Mouse (Mus musculus): ENCODE data around the gene Gabrb1. TPM values are rescaled to one million over a fixed set of nuclear protein-coding genes. Genes with fewer than 3 reads are reported as not detected.

The Gabrb1 gene
- total and polyA plus RNA-seq, 3 experiments = 0.03 TPM; not detected in 2

DNA sequence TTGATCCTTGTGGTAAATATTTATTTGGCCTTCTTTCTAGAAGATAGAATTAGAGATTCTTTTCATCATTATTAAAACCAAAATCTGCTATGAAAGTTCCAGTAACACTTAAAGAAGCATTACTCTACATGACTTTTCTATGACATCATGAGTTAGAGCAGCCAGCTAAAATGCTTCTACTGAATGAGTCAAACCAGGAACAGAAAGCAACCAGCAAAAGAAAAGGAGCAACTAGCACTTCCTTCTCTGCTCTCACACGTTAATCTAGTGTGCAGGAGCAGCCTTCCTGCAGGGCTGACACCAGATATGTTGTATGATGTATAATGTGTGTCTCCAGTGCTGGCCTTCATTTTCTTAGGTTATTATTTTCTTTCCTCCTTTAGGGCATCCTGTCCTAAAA is 164.9 kb downstream of the Gabrb1 start:
- Histone ChIP-seq H3K4me1 (ENCODE audit: control insufficient read depth in 1 of 2, insufficient read depth in 2 of 2, low read length in 2 of 2) (no peaks in the 10 kb centered on the region), H3K4me3 (ENCODE audit: control insufficient read depth in 1 of 2, insufficient read depth in 1 of 2, low read depth in 2 of 2, low read length in 2 of 2) (no peak overlapping the region), H3K9ac (ENCODE audit: control insufficient read depth, low read depth, low read length, poor library complexity, severe bottlenecking) (no peak overlapping the region), H3K27me3 (ENCODE audit: control insufficient read depth in 1 of 2, insufficient read depth in 2 of 2, low read length in 2 of 2) (no peaks in the 10 kb centered on the region), H3K79me2 (ENCODE audit: control insufficient read depth, insufficient read depth, low read length, poor library complexity) (no peaks in the 10 kb centered on the region), H3K36me3 (ENCODE audit: control insufficient read depth in 1 of 2, insufficient read depth in 2 of 2, low read length in 2 of 2) (no peaks in the 10 kb centered on the region), H3K27ac (ENCODE audit: control insufficient read depth, low read depth, low read length) (no peak overlapping the region), H3K9me3 (replicated peaks; ENCODE audit: insufficient read depth, low read length) (no peaks in the 10 kb centered on the region)
- DNase-seq (ENCODE audit: low read depth, low spot score) = no peak
- TF ChIP-seq E2F4 (IDR thresholded peaks at IDR 0.05; ENCODE audit: borderline replicate concordance, low read depth, low read length) (no peak), MYC (IDR thresholded peaks at IDR 0.05; ENCODE audit: low read depth, low read length) (no peak), USF2 (IDR thresholded peaks at IDR 0.05; ENCODE audit: borderline replicate concordance in 1 of 2, insufficient read depth in 1 of 2, low read depth in 1 of 2, low read length in 2 of 2) (no peak), ZC3H11A (IDR thresholded peaks at IDR 0.05; ENCODE audit: low read depth, low read length) (no peak), JUND (IDR thresholded peaks at IDR 0.05; ENCODE audit: low read depth, low read length) (no peak), MAFK (IDR thresholded peaks at IDR 0.05; ENCODE audit: borderline replicate concordance, low read depth, low read length) (no peak), MEF2A (IDR thresholded peaks at IDR 0.05; ENCODE audit: extremely low read depth, insufficient replicate concordance, low read depth, low read length, poor library complexity, severe bottlenecking) (no peak), ZNF384 (IDR thresholded peaks at IDR 0.05; ENCODE audit: low read depth, low read length) (no peak)

DNA sequence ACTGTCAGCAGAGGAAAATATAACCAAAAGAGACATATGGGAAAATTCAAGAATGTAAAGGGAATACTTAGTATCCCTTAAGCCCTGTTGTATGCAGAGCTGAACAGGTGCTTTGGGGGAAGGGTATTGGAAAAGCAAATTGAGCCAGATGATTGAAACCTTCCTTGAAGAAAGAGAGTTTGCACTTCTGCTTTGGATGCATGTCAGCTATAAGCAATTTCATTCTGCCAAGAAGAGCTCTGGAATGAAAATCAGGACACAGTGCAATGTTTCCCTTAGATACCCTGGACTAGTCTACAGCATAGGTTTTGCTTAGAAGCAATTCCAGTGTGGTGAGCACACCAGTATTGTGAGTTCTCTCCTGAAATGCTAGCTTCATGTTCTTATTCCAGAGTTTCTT is 170.4 kb downstream of the Gabrb1 start:
- Histone ChIP-seq H3K4me3 (ENCODE audit: control insufficient read depth in 1 of 2, insufficient read depth in 1 of 2, low read depth in 2 of 2, low read length in 2 of 2) (no peak overlapping the region), H3K79me2 (ENCODE audit: control insufficient read depth, insufficient read depth, low read length, poor library complexity) (no peaks in the 10 kb centered on the region), H3K4me1 (ENCODE audit: control insufficient read depth in 1 of 2, insufficient read depth in 2 of 2, low read length in 2 of 2) (no peaks in the 10 kb centered on the region), H3K9ac (ENCODE audit: control insufficient read depth, low read depth, low read length, poor library complexity, severe bottlenecking) (no peak overlapping the region), H3K36me3 (ENCODE audit: control insufficient read depth in 1 of 2, insufficient read depth in 2 of 2, low read length in 2 of 2) (no peaks in the 10 kb centered on the region), H3K27ac (ENCODE audit: control insufficient read depth, low read depth, low read length) (no peak overlapping the region), H3K9me3 (replicated peaks; ENCODE audit: insufficient read depth, low read length) (no peaks in the 10 kb centered on the region), H3K27me3 (ENCODE audit: control insufficient read depth in 1 of 2, insufficient read depth in 2 of 2, low read length in 2 of 2) (no peaks in the 10 kb centered on the region)
- no peak for DNase-seq (ENCODE audit: low read depth, low spot score)
- no peak for TF ChIP-seq RCOR1 (IDR thresholded peaks at IDR 0.05; ENCODE audit: low read depth, low read length)
- no peak for TF ChIP-seq SMC3 (IDR thresholded peaks at IDR 0.05; ENCODE audit: low read depth, low read length)
- no peak for TF ChIP-seq MYB (IDR thresholded peaks at IDR 0.05; ENCODE audit: low read depth, low read length)
- TF ChIP-seq TCF12 (IDR thresholded peaks at IDR 0.05; ENCODE audit: low read depth, low read length) = no peak
- TF ChIP-seq BHLHE40 (IDR thresholded peaks at IDR 0.05; ENCODE audit: borderline replicate concordance, low read depth, low read length) = no peak
- no peak for TF ChIP-seq GATA1 (IDR thresholded peaks at IDR 0.05; ENCODE audit: low read depth, low read length)
- TF ChIP-seq POLR2AphosphoS5 (IDR thresholded peaks at IDR 0.05; ENCODE audit: borderline replicate concordance, low read depth, low read length) = no peak
- no peak for TF ChIP-seq MAFK (IDR thresholded peaks at IDR 0.05; ENCODE audit: borderline replicate concordance, low read depth, low read length)
- no peak for TF ChIP-seq TBP (IDR thresholded peaks at IDR 0.05; ENCODE audit: low read depth, low read length)
- no peak for TF ChIP-seq POLR2AphosphoS2 (IDR thresholded peaks at IDR 0.05; ENCODE audit: low read length)
- no peak for TF ChIP-seq MYC (IDR thresholded peaks at IDR 0.05; ENCODE audit: low read depth, low read length)
- TF ChIP-seq MAX (IDR thresholded peaks at IDR 0.05; ENCODE audit: low read length) = no peak
- TF ChIP-seq ZMIZ1 (IDR thresholded peaks at IDR 0.05; ENCODE audit: low read depth, low read length) = no peak
- no peak for TF ChIP-seq USF2 (IDR thresholded peaks at IDR 0.05; ENCODE audit: borderline replicate concordance in 1 of 2, insufficient read depth in 1 of 2, low read depth in 1 of 2, low read length in 2 of 2)
- no peak for TF ChIP-seq MEF2A (IDR thresholded peaks at IDR 0.05; ENCODE audit: extremely low read depth, insufficient replicate concordance, low read depth, low read length, poor library complexity, severe bottlenecking)

Data from MEL (cell line).